Mouse (Mus musculus) CH12.LX (cell line): ENCODE results near the gene Tent5c.

Source experiments
- CTCF ChIP-seq, 2 experiments: IDR thresholded peaks in 1 of 2; conservative IDR thresholded peaks in 1 of 2; 2 replicates each; pipeline ENCODE4 v1.5.1; 2011 to 2012; ENCODE audit warnings: low read depth in 2 of 2, low read length in 2 of 2, improper control_type of control experiment in 1 of 2, inconsistent platforms in 1 of 2, mild to moderate bottlenecking in 1 of 2, moderate library complexity in 1 of 2
- EP300 ChIP-seq: IDR thresholded peaks from 2 replicates; pipeline ENCODE4 v1.6.1; 2011; ENCODE audit warnings: low read length, improper control_type of control experiment
- MAFK ChIP-seq: IDR thresholded peaks from 2 replicates; pipeline ENCODE4 v1.6.1; 2011; ENCODE audit warnings: low read length, improper control_type of control experiment; ENCODE audit not compliant: insufficient replicate concordance
- POLR2A ChIP-seq: IDR thresholded peaks from 2 replicates; pipeline ENCODE4 v1.6.1; 2011; ENCODE audit warnings: low read depth, mild to moderate bottlenecking, improper control_type of control experiment, low read length
- TBP ChIP-seq: conservative IDR thresholded peaks from 2 replicates; pipeline ENCODE4 v1.6.1; 2011; ENCODE audit warnings: low read depth, low read length, improper control_type of control experiment

- no peak for TF ChIP-seq EP300
- no peak for TF ChIP-seq CTCF (conservative IDR thresholded peaks at IDR 0.05 in 1 of 2, IDR thresholded peaks at IDR 0.05 in 1 of 2; ENCODE audit: low read depth in 2 of 2, low read length in 2 of 2)
- no peak for TF ChIP-seq TBP
- no peak for TF ChIP-seq POLR2A
- TF ChIP-seq MAFK, result no peak
Observed at GRCm38 (mm10) chr3:100535902-100536301, 46.8 kb upstream of the Tent5c start.
